Mouse (Mus musculus): ENCODE results near the gene Alox5. TPM values are rescaled to one million over a fixed set of nuclear protein-coding genes. Genes with fewer than 3 reads are reported as not detected.

Alox5 gene
- total RNA-seq, 2 experiments from 2014 or later, result 1.1 to 1.3 TPM

DNA sequence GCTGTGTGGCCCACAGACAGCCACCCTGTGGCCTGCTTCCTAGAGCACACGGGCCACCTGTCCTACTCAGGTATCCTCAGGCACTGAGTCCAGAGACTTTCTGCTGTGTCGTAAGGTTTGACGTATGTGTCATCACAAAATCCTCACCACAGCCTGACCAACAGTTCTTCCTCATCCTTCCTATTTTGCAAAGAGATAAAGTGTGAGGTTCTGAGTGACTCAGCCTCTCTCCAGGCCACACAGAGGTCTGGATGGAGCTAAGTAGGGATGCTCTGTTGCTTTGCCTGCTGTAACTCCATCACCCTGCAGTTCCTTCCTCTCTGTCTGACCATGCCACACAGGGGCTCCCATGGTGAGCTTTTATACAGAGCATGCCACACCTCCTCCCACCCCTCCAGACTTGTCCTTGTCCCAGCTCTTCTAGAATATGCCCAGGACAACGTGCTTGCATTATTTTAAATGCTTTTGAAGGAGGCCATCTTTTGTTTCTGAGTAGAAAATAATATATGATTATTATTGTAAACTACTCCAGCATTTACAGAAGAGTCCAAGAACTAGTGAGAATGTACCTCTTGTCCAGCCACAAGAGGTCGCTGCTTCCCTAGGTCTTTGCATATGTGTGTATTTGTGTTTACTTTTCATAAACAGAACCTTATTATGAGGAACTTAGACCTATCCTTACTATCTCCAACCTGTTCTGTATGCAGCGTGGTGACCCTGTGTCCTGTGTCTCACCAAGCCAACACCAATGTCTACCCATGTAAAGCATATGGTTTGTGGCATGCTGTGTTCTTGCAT is 43.3 kb downstream of the Alox5 start:
- DNase-seq, result no peak

GRCm38 (mm10) chr6:116416000-116416552 is 44.9 kb downstream of the Alox5 start:
- DNase-seq, result no peak

DNA sequence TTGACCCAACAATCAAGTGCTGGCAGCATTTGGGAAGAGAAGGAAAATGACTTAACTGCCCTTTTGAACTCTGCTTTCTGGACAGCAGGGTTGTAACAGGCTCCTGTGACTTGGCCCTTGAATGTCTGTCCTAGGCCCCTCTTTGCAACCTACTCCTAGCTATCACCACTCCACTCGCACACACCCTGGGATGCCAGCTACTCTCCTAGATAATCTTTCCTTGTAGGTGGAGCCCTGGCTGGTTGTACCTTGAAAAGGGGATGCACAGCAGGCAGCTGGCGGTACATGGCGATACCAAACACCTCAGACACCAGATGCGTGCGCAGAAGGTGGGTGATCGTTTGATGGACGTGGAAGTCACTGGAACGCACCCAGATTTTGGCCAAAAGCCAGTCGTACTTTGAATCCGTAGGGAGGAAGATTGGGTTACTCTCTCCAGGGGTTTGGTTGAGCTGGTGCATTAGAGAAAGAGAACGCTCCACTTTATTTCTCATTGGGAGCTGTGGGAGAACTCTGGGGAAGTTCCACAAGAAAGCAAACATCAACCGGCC is 45.8 kb downstream of the Alox5 start:
- DNase-seq, result no peak

- no peak for DNase-seq
Observed at GRCm38 (mm10) chr6:116412546-116413325, 48.2 kb downstream of the Alox5 start.

GRCm38 (mm10) chr6:116411716-116412115 is 49.3 kb downstream of the Alox5 start:
- DNase-seq, result no peak

- no peak for DNase-seq
Observed at GRCm38 (mm10) chr6:116410436-116410835, 50.5 kb downstream of the Alox5 start.

GRCm38 (mm10) chr6:116407956-116408657 is 52.9 kb downstream of the Alox5 start:
- DNase-seq, result no peak

GRCm38 (mm10) chr6:116407216-116407615 is 53.8 kb downstream of the Alox5 start:
- DNase-seq, result no peak

- DNase-seq, result no peak
Observed at GRCm38 (mm10) chr6:116406680-116407079, 54.3 kb downstream of the Alox5 start.

- no peak for DNase-seq
Observed at GRCm38 (mm10) chr6:116406152-116406551, 54.8 kb downstream of the Alox5 start.

GRCm38 (mm10) chr6:116405715-116406114 is 55.3 kb downstream of the Alox5 start:
- DNase-seq, result no peak

DNA sequence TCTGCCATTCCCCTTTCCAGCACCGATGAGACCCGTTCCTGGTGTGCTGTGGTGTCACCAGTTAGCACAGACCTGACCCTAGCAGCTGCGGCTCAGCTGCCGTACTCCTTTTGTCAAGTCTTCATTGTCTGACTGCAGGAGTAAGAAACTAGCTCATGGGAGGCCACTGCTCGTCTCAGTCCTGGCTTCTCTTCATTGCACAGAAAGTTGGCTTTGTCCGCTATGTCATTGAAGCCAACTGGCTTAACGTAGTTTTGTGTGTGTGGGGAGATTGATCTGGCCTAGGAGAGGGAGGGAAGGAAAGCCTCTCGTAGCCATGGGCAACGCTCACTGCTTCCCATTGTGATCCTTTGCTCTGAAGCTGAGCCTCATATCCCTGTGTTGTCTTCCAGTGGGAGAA is 55.7 kb downstream of the Alox5 start:
- DNase-seq, result no peak

DNA sequence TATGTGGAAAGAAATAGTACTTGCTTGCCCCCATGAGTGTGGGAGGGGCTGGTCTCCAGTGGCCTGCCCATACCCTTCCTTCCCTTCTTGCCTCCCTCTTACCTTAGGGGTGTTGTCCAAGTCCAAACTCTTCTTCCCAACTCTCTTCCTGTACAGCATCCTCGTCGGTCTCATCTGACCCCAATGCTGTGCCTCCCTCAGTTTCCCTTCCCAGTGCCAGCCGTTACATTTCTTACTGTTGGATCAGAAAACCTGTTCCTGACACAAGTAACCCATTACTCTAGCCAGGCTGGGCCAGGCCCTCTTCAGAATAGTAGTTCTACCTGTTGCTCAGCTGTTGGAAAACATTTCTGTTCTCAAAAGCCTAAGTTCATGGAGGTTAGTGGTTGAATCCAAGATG is 58.6 kb downstream of the Alox5 start:
- DNase-seq, result no peak

DNA sequence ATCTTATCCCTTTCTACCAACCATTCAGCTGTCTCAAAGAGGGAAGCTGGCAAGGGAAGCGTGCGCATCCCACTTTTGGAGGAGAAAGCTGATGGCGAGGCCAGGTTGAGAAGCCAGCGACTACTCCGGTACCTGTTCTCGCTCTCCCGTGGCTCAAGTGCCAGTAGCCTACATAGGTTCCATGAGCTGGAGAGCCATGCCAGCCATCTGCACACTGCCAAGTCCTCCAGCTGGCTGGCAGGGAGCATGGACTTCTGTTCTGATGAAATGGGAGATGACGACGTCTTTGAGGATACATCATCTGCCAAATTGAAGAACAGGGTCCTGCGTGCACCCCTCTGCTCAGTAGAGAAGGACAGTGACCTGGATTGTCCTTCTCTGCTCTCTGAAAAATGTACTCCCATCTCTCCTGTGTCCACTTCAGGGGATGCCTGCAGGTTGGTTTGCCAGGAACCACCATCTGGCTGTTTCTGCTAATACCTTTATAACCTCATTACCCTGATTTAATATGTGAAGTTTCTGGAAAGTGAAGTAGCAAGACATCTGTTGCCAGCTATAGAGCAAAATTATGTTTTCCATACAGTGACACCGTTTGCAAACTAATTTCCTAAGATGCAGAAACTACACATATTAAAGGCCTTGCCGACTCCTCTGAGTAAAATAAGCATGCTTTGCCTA is 59.1 kb downstream of the Alox5 start:
- DNase-seq, result no peak

- no peak for DNase-seq
Observed at GRCm38 (mm10) chr6:116398136-116398535, 62.8 kb downstream of the Alox5 start.

DNA sequence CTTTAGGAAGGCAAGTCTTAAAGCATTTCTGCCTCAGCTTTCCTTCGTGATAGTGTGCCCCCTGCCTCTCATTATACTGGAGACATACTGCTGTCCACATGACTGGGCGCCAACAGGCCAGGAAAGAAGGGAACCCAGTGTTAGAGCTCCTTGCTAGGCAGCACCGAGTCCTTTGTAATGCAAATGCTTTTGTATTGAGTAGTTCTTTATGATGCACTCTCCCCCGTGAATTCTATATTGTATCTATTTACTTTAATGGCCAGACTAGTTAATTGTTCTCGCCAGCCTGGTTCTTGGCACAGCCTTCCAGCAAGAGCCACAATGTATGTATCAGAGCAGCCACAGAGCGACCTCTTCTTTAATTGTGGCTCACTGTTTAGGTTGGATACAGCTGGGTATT is 63.4 kb downstream of the Alox5 start:
- DNase-seq, result no peak

DNA sequence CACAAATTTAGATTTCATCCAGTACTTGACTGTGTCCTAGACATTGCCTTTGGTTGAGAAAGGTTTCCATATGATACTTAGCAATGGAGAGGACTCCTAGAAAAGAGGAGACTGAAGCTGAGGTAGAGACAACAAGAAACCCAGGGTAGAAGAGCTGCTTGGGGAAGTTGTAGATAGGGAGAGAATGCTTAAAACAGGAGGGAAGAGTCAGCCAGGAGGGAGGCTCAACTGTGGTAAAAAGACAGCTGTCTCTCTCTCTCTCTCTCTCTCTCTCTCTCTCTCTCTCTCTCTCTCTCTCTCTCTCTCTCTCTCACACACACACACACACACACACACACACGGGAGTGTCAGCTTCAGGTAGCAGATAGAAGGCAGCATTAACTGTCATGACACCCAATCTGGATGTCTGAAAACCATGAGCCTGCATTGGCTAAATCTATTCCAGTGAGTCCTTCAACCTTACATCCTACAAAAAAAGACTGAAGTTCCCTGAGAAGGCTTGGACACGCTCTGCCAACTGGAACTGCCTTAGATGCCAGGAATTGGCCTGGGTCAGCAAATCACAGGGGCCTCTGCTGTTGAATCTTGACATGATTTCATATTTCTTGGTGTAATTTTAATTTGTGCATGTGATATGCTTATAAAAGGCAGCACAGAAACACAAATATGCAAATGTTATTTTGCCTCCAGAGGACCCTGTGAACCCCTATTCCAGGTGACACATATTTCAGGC is 65.9 kb downstream of the Alox5 start:
- no peak for DNase-seq

DNA sequence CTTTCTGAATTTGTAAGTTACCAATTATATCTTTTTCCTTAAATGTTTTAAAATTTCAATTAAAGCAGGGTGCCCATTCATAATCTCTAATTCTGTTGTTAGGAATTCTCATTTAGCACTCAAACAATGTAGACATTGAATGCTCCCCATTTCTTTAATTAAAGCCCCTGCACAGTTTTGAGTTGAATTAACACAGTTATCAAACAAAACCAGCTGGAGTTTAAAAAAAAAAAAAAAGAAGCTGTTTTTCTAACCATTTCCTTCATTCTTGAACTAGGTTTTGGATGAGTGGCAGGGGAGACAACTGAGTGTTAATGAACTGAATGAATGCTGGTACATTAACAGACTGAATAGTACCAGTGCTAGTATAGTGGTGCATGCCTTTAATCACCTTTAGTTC is 71.5 kb downstream of the Alox5 start:
- DNase-seq, result no peak

- no peak for DNase-seq
Observed at GRCm38 (mm10) chr6:116388068-116388467, 72.9 kb downstream of the Alox5 start.

DNA sequence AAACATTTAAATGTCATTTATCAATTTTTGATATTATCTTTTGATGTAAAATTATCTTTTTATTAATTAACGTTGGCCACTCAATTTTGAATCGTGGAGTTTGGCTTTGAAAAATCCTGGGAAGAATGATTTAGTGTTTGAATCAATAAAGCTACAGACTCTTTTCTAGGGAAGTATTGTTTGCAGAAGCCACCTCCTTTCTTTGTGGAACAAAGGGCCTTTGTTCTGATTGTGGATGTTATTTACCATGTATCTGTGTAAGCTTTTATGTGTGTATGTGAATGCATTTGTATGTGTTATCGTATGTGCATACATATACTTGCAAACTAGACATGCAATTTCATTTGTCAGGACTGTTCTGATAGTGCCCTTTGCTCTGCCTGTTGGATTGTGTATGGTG is 74.5 kb downstream of the Alox5 start:
- DNase-seq, result no peak

DNA sequence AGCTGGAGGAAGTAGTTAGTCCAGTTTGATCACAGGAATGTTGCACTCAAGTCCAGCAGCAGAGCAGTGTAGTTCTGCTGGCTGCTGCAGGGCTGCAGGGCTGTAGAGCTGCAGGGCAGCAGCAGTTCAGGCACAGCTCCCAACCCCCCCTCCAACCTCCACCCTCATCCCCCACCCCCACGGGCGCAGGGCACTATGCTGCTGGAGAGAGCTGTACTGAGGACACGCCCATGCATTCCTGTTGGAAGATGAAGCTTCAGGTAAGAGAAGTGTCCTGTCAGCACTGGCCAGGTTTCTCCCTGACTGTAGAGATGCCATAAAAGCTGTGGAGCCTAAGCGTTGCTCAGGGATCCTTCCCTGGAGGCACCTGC is 74.9 kb downstream of the Alox5 start:
- DNase-seq, result no peak

Measured in gastrocnemius, postnatal 25 days (tissue).